Mouse (Mus musculus) cortical plate, adult 2 months (tissue): ENCODE results near the gene Etfrf1.

Experiments
- CTCF ChIP-seq: fragments of 200-500 bp; IDR thresholded peaks from 2 replicates; pipeline ENCODE4 v1.5.1; 2011; ENCODE audit warnings: mild to moderate bottlenecking, control low read depth, low read length; ENCODE audit not compliant: insufficient read depth; ENCODE audit errors: extremely low read depth
- POLR2A ChIP-seq: fragments of 200-500 bp; IDR thresholded peaks from 2 replicates; pipeline ENCODE4 v1.6.1; 2011; ENCODE audit warnings: mild to moderate bottlenecking, low read length, control low read depth; ENCODE audit not compliant: insufficient read depth; ENCODE audit errors: extremely low read depth

DNA sequence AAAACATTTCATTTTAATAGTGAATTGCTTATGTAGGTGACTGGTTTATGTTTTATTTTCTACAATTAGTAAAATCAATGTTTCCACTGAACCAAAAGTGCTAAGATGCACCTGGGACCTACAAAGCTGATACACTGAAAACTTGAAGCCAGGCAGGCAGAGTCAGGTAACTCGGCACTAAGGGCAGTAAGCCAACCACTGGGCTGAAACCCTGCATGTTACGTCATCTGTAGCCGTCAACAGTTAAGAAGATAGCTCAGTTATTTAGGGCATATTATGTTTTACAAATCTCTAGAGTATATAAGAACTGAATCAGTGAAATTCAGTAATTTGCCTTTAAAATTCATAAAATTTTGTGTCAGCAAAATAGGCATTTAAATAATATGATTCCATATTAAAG lies 15.4 kb downstream of the Etfrf1 start:
- no peak for TF ChIP-seq CTCF
- TF ChIP-seq POLR2A: no peak
